Mouse (Mus musculus) lung, postnatal 0 days (tissue): ENCODE measurements around the gene Vapb.

Source experiments
- CTCF ChIP-seq: IDR thresholded peaks from 2 replicates; pipeline ENCODE4 v1.5.1; 2016; ENCODE audit warnings: antibody characterized with exemption, mild to moderate bottlenecking
- EP300 ChIP-seq: IDR thresholded peaks from 2 replicates; pipeline ENCODE4 v1.6.1; 2016; ENCODE audit warnings: antibody characterized with exemption, mild to moderate bottlenecking, control low read depth

GRCm38 (mm10) chr2:173780931-173781330 lies 43.6 kb downstream of the Vapb start:
- TF ChIP-seq CTCF (no peak), EP300 (no peak)
